Mouse (Mus musculus): Measurements from ENCODE around the gene 1700102P08Rik. TPM values are rescaled to one million over a fixed set of nuclear protein-coding genes. Genes with fewer than 3 reads are reported as not detected.

1700102P08Rik gene
- polyA plus RNA-seq, 1 experiment: not detected

DNA sequence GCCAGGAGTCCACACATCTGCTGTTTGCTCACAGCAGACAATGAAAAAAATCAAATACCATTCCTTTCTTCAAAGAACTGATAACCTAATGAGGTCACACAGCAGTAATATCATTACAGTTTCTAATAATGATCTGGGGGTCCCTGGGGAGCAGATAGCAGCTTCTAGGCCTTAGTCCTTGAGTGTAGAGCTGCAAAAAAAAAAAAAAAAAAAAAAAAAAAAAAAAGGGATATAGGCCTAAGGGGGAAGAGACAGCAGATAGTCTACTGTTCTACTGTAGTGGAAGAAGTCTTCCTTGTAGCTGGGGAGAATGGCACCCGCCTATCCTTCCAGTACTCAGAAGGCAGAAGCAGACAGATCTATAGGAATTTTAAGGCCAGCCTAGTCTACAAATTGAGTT, 2.8 kb downstream of the 1700102P08Rik start:
- TF ChIP-seq POLR2A (IDR thresholded peaks at IDR 0.05; ENCODE audit: borderline replicate concordance, control insufficient read depth, low read depth, low read length) (no peak), CTCF (IDR thresholded peaks at IDR 0.05; ENCODE audit: control insufficient read depth, insufficient read depth, low read length) (no peak)
- 78% methylated on average over 1 of the region's 1 CpGs for WGBS
- H3K4me3 ChIP-seq (replicated peaks; ENCODE audit: control insufficient read depth, low read depth, low read length): no peak overlapping the region
- H3K27ac ChIP-seq (ENCODE audit: control insufficient read depth, insufficient read depth, low read depth, low read length, poor library complexity): no peak overlapping the region
- H3K4me1 ChIP-seq (ENCODE audit: control insufficient read depth, insufficient read depth, low read length): no peaks in the 10 kb centered on the region

DNA sequence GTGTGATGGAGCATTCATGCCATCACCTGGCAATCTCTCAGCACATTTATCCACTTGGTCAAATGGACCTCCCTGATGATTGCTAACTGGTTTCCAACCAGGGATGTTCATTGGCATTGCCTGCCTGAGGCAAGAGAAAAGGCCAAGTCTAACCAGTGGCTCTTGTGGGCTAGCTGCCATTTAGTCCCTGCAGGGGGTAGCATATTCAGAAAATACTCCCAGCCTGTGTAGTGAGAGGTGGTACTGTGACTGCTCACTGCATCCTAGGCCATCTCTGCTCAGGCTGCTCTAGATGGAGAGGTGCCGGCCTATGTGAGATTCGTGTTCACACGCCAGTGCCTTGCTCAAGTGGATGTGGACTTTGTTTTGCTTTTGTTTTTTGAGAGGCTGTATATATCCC, 5.7 kb downstream of the 1700102P08Rik start:
- H3K4me3 ChIP-seq (replicated peaks; ENCODE audit: control insufficient read depth, low read depth, low read length): no peak overlapping the region
- H3K27ac ChIP-seq (ENCODE audit: control insufficient read depth, insufficient read depth, low read depth, low read length, poor library complexity): no peak overlapping the region
- 84% methylated on average over 3 of the region's 3 CpGs for WGBS
- no peak for TF ChIP-seq CTCF (IDR thresholded peaks at IDR 0.05; ENCODE audit: control insufficient read depth, insufficient read depth, low read length)
- TF ChIP-seq POLR2A (IDR thresholded peaks at IDR 0.05; ENCODE audit: borderline replicate concordance, control insufficient read depth, low read depth, low read length): no peak
- H3K4me1 ChIP-seq (ENCODE audit: control insufficient read depth, insufficient read depth, low read length): no peaks in the 10 kb centered on the region; the same call in 1 of the 2 replicates

GRCm38 (mm10) chr9:108401186-108401960, 8.8 kb downstream of the 1700102P08Rik start:
- 79% methylated on average over 7 of the region's 7 CpGs for whole genome bisulfite sequencing

GRCm38 (mm10) chr9:108403081-108403480, 10.5 kb downstream of the 1700102P08Rik start:
- no peak overlapping the region for H3K27ac ChIP-seq (ENCODE audit: control insufficient read depth, insufficient read depth, low read depth, low read length, poor library complexity)
- TF ChIP-seq CTCF (IDR thresholded peaks at IDR 0.05; ENCODE audit: control insufficient read depth, insufficient read depth, low read length): no peak
- TF ChIP-seq POLR2A (IDR thresholded peaks at IDR 0.05; ENCODE audit: borderline replicate concordance, control insufficient read depth, low read depth, low read length): no peak
- H3K4me1 ChIP-seq (ENCODE audit: control insufficient read depth, insufficient read depth, low read length): no peaks in the 10 kb centered on the region; the same call in 1 of the 2 replicates
- H3K4me3 ChIP-seq (replicated peaks; ENCODE audit: control insufficient read depth, low read depth, low read length): no peak overlapping the region
- 75% methylated on average over 4 of the region's 4 CpGs for WGBS

More at GRCm38 (mm10) chr9:108401186-108401960, 8.8 kb downstream of the 1700102P08Rik start:
- H3K27ac ChIP-seq (ENCODE audit: control insufficient read depth, insufficient read depth, low read depth, low read length, poor library complexity): no peak overlapping the region
- H3K4me3 ChIP-seq (replicated peaks; ENCODE audit: control insufficient read depth, low read depth, low read length): no peak overlapping the region
- no peaks in the 10 kb centered on the region; the same call in 1 of the 2 replicates for H3K4me1 ChIP-seq (ENCODE audit: control insufficient read depth, insufficient read depth, low read length)
- no peak for TF ChIP-seq POLR2A (IDR thresholded peaks at IDR 0.05; ENCODE audit: borderline replicate concordance, control insufficient read depth, low read depth, low read length)
- no peak for TF ChIP-seq CTCF (IDR thresholded peaks at IDR 0.05; ENCODE audit: control insufficient read depth, insufficient read depth, low read length)

GRCm38 (mm10) chr9:108404451-108404850, 11.8 kb downstream of the 1700102P08Rik start:
- Histone ChIP-seq H3K4me3 (replicated peaks; ENCODE audit: control insufficient read depth, low read depth, low read length) (no peak overlapping the region), H3K4me1 (ENCODE audit: control insufficient read depth, insufficient read depth, low read length) (no peaks in the 10 kb centered on the region; the same call in 1 of the 2 replicates), H3K27ac (ENCODE audit: control insufficient read depth, insufficient read depth, low read depth, low read length, poor library complexity) (no peak overlapping the region)
- TF ChIP-seq CTCF (IDR thresholded peaks at IDR 0.05; ENCODE audit: control insufficient read depth, insufficient read depth, low read length) (no peak), POLR2A (IDR thresholded peaks at IDR 0.05; ENCODE audit: borderline replicate concordance, control insufficient read depth, low read depth, low read length) (no peak)
- 51% methylated on average over 8 of the region's 8 CpGs for WGBS

DNA sequence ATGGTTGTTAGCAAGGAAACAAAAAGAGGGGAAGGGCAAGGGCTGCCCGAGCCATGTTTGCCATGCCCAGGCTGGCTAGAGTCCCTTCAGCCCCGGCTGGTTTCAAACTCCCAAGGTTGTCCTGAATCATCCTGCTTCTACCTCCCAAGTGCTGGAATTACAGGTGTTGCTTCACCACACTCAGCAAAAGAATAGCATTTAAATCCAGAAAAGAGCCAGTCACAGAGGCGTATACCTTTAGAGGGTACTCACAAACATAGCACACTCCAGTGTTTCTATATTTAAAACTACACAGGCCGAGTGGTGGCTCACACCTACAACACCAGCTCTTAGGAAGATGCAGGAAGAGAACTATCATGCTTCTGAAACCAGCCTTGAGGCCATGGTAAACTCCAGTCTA, 16.9 kb downstream of the 1700102P08Rik start:
- no peak overlapping the region for H3K4me3 ChIP-seq (replicated peaks; ENCODE audit: control insufficient read depth, low read depth, low read length)
- H3K27ac ChIP-seq (ENCODE audit: control insufficient read depth, insufficient read depth, low read depth, low read length, poor library complexity): no peak overlapping the region
- TF ChIP-seq POLR2A (IDR thresholded peaks at IDR 0.05; ENCODE audit: borderline replicate concordance, control insufficient read depth, low read depth, low read length) (no peak), CTCF (IDR thresholded peaks at IDR 0.05; ENCODE audit: control insufficient read depth, insufficient read depth, low read length) (no peak)
- no peaks in the 10 kb centered on the region for H3K4me1 ChIP-seq (ENCODE audit: control insufficient read depth, insufficient read depth, low read length)
- WGBS: 85% methylated on average over 4 of the region's 4 CpGs

DNA sequence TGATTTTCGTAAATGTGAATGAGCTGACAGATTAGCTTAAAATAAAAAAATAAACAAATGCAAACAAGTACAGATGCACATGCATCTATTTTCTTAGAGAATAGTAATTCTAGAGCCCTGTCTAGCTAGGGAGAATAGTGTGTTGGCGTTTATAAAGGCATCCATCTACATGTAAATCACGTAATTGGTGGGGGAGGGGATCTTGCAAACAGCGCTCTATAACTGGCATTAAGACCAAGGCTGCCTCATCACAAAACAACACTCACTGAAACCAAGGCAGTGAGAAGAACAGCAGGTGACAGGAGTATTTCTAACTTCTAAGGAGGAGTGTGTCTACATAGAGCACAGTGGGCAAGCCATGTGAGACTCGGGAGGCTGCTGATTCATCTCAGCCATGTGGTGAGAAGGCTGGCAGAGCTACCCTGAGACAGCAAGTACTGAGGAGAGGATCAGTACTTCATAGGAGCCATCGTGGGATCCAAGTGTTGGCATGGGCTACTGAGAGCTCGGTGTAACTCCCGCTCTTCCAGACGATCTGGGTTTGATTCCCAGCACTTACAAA, 18.9 kb downstream of the 1700102P08Rik start:
- Histone ChIP-seq H3K27ac (ENCODE audit: control insufficient read depth, insufficient read depth, low read depth, low read length, poor library complexity) (no peak overlapping the region), H3K4me3 (replicated peaks; ENCODE audit: control insufficient read depth, low read depth, low read length) (no peak overlapping the region), H3K4me1 (ENCODE audit: control insufficient read depth, insufficient read depth, low read length) (no peaks in the 10 kb centered on the region)
- TF ChIP-seq CTCF (IDR thresholded peaks at IDR 0.05; ENCODE audit: control insufficient read depth, insufficient read depth, low read length) (no peak), POLR2A (IDR thresholded peaks at IDR 0.05; ENCODE audit: borderline replicate concordance, control insufficient read depth, low read depth, low read length) (no peak)
- WGBS: 78% methylated on average over 9 of the region's 9 CpGs

DNA sequence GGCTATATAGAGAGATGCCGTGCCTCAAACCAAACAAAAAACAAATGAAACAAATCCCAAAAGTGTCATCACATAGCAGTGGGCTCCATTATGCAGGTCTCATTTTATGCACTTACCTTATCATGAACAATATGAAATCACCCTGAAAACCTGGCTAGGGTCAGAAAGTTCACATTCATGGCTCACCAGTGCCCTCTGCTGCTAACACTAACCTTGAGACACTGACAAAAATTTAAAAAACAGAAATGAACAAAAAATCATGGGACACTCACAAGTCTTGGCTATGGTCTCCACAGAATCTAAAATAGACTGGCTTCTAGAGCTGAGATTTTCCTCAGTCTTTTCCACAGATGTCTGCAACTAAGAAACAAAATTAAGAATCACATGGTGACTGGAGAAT, 19.6 kb downstream of the 1700102P08Rik start:
- 66% methylated on average over 1 of the region's 1 CpGs for WGBS
- no peak overlapping the region for H3K4me3 ChIP-seq (replicated peaks; ENCODE audit: control insufficient read depth, low read depth, low read length)
- no peak for TF ChIP-seq POLR2A (IDR thresholded peaks at IDR 0.05; ENCODE audit: borderline replicate concordance, control insufficient read depth, low read depth, low read length)
- no peak for TF ChIP-seq CTCF (IDR thresholded peaks at IDR 0.05; ENCODE audit: control insufficient read depth, insufficient read depth, low read length)

More for the DNA sequence above, 19.6 kb downstream of the 1700102P08Rik start:
- Histone ChIP-seq H3K27ac (ENCODE audit: control insufficient read depth, insufficient read depth, low read depth, low read length, poor library complexity) (no peak overlapping the region), H3K4me1 (ENCODE audit: control insufficient read depth, insufficient read depth, low read length) (no peaks in the 10 kb centered on the region)

Measured in bone marrow, adult 2 months (tissue).